Mouse (Mus musculus) embryonic facial prominence, embryonic 11.5 days (tissue): ENCODE results near the gene Pfn4. TPM values are rescaled to one million over a fixed set of nuclear protein-coding genes. Genes with fewer than 3 reads are reported as not detected.

ENCODE experiments used
- polyA plus RNA-seq: library from polyadenylated mRNA; unstranded; fragments of >200 nt; fragmentation: Nextera tagmentation; extraction: Ambion mirVana; gene quantifications from 2 replicates; pipeline ENCODE4 v1.2.1, GENCODE M21; 2014

The Pfn4 gene
- polyA plus RNA-seq, 1 experiment from 2014 or later: 4.9 TPM

Other genes with a start within 250 kb of the Pfn4 start
- 25.9 and 26.2 TPM in 2 replicates for gene Itsn2, start 176.4 kb upstream of the Pfn4 start, polyA plus RNA-seq
- gene Gm3625, start 176.1 kb upstream of the Pfn4 start, polyA plus RNA-seq: not detected in 2 replicates
- 0.47 and 0.60 TPM in 2 replicates for gene Fam228a, start 30.6 kb upstream of the Pfn4 start, polyA plus RNA-seq
- 2.5 and 2.6 TPM in 2 replicates for gene Fam228b, start 245 bp downstream of the Pfn4 start, polyA plus RNA-seq
- 363 and 371 TPM in 2 replicates for gene Sf3b6, start 48.5 kb downstream of the Pfn4 start, polyA plus RNA-seq
- 9.4 and 16.5 TPM in 2 replicates for gene Fkbp1b, start 72.6 kb downstream of the Pfn4 start, polyA plus RNA-seq
- 15.8 and 16.5 TPM in 2 replicates for gene Wdcp, start 74.3 kb downstream of the Pfn4 start, polyA plus RNA-seq
- 4.2 and 5.0 TPM in 2 replicates for gene Mfsd2b, start 105.3 kb downstream of the Pfn4 start, polyA plus RNA-seq
- gene Ubxn2a, start 138.7 kb downstream of the Pfn4 start, polyA plus RNA-seq: 24.7 and 25.0 TPM in 2 replicates
- 16.6 and 19.9 TPM in 2 replicates for gene Atad2b, start 148.3 kb downstream of the Pfn4 start, polyA plus RNA-seq